Mouse (Mus musculus) thymus, adult 2 months (tissue): Measurements from ENCODE around the gene Npr1. TPM values are rescaled to one million over a fixed set of nuclear protein-coding genes. Genes with fewer than 3 reads are reported as not detected.

Experiments used
- DNase-seq: peaks from one replicate; pipeline ENCODE4 v3.0.0; 2021
- H3K27ac ChIP-seq: fragments of 200-500 bp; 2 replicates; pipeline ENCODE4 v1.5.1; 2012; ENCODE audit warnings: low read length, control low read depth; ENCODE audit not compliant: control insufficient read depth, insufficient read depth
- H3K27me3 ChIP-seq: fragments of 200-500 bp; 2 replicates; pipeline ENCODE4 v1.6.1; 2012; ENCODE audit warnings: mild to moderate bottlenecking, low read length, moderate library complexity, mixed read lengths; ENCODE audit not compliant: control insufficient read depth, insufficient read depth
- H3K36me3 ChIP-seq: fragments of 200-500 bp; 2 replicates; pipeline ENCODE4 v1.6.1; 2012; ENCODE audit warnings: mild to moderate bottlenecking, low read length, moderate library complexity; ENCODE audit not compliant: control insufficient read depth, insufficient read depth
- H3K4me1 ChIP-seq: fragments of 200-500 bp; replicated peaks from 2 replicates; pipeline ENCODE4 v1.6.1; 2012; ENCODE audit warnings: low read length; ENCODE audit not compliant: control insufficient read depth, insufficient read depth
- H3K4me3 ChIP-seq: fragments of 200-500 bp; 2 replicates; pipeline ENCODE4 v1.5.1; 2012; ENCODE audit warnings: mild to moderate bottlenecking, low read length, control low read depth, moderate library complexity; ENCODE audit not compliant: control insufficient read depth, insufficient read depth
- CTCF ChIP-seq: fragments of 200-500 bp; IDR thresholded peaks from 2 replicates; pipeline ENCODE4 v1.5.1; 2012; ENCODE audit warnings: mild to moderate bottlenecking, control low read depth, low read length, moderate library complexity, borderline replicate concordance; ENCODE audit not compliant: control insufficient read depth, poor library complexity, insufficient read depth; ENCODE audit errors: extremely low read depth
- POLR2A ChIP-seq: fragments of 200-500 bp; IDR thresholded peaks from 2 replicates; pipeline ENCODE4 v1.6.1; 2012; ENCODE audit warnings: mild to moderate bottlenecking, low read length, control low read depth, moderate library complexity; ENCODE audit not compliant: control insufficient read depth, poor library complexity, insufficient read depth; ENCODE audit errors: extremely low read depth
- WGBS: fragments of 180-500 bp; shearing (Covaris S2); methylation state at CpG from one replicate; pipeline ENCODE4 v1.1.7; 2018; 5-methylcytosine and 5-hydroxymethylcytosine counted together
- polyA plus RNA-seq: library from polyadenylated mRNA; depleted of rRNA; stranded (reverse); fragments of >200 nt; gene quantifications from 2 replicates; pipeline ENCODE4 v1.2.3, GENCODE M21; 2012

Npr1 gene
- polyA plus RNA-seq, 1 experiment = 11.4 TPM

- no peak overlapping the region for H3K4me3 ChIP-seq
- peaks cover 59% of the 10 kb centered on the region for H3K36me3 ChIP-seq
- TF ChIP-seq CTCF = no peak
- TF ChIP-seq POLR2A = no peak
- no peak for DNase-seq
- H3K4me1 ChIP-seq = 0 out of 2 replicates have a peak, but pooled peaks cover 2% of the 10 kb centered on the region
- WGBS = 95% methylated on average over 5 of the region's 5 CpGs
- no peak overlapping the region for H3K27ac ChIP-seq
- H3K27me3 ChIP-seq = no peaks in the 10 kb centered on the region
Measured at GRCm38 (mm10) chr3:90486998-90487397, 21.3 kb upstream of the Npr1 start.

DNA sequence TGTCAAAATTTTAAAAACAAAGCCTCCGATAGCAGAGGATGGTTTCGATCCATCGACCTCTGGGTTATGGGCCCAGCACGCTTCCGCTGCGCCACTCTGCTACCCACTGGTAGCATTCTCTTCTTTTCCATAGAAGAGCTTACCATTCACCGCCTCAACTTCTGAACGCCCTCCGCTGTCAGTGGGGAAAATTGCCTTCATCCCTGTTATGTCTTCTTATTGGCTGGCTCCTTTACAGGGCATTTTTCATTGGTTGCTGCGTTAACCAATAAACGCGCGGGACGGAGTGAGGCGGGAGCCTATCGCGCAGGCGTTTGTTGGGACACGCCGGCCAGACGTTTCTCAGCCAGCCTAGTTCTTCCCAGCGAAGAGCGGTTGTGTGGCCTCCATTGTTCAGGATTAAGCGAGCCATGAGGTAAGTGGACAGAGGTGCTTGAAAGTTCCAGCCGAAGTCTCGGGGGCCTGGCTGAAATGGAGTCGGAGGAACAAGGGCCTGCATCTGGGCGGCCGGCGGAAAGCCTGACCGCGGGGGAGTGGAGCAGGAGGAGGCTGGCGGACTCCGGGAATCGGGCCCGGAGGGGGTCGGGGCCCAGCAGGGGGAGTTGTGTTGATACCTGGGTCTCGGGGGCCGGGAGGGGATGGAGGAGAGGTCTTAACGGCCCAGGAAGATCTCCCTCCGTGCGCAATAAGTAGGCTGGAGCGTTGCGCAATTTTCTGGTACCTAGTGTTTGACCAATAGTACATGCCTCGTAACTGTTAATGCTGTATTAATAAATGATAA lies 10.4 kb upstream of the Npr1 start, which contains the start of gene Ilf2:
TSS of gene Ilf2 (plus strand) at position 296 of the 781 bp plus-strand sequence.
- under 1% methylated on average over 45 of the region's 45 CpGs for WGBS
- peaks cover 3% of the 10 kb centered on the region for H3K4me1 ChIP-seq
- peaks cover 9% of the 10 kb centered on the region for H3K36me3 ChIP-seq
- DNase-seq = peak; percentile 93
- no peaks in the 10 kb centered on the region for H3K27me3 ChIP-seq
- peak within 1 kb of the TSS; percentile 88 for H3K4me3 ChIP-seq
- peak within 1 kb of the TSS; percentile 61 for H3K27ac ChIP-seq
- TF ChIP-seq CTCF (peak; percentile 19; the same call in 1 of the 2 replicates), POLR2A (peak; percentile 42; the same call in 1 of the 2 replicates)

DNA sequence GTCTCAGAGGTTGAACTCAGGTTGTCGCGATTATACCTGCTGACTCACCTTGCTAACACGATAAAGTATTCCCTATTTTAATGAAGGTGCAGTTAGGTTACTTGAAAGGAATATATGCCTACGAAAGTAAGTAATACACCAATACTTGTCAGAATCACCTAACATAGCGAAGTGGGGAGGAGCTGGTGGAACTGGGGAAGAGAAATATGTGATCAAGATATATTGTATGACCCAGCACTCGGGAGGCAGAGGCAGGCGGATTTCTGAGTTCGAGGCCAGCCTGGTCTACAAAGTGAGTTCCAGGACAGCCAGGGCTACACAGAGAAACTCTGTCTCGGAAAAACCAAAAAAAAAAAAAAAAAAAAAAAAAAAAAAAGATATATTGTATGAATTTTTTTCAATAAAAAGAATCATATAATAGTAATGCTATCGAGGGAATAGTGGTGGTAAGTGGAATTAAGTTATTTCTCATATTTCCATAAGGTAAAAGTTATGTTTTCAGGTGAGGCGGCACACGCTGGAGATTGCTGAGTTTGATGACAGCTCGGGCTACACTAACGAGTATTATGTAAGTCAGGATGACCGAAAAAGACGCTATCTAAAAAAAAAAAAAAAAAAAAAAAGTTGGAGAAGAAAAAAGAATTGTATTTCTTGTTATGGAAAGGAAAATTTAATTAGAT lies 9.6 kb upstream of the Npr1 start:
- no peak overlapping the region for H3K4me3 ChIP-seq
- 36% methylated on average over 16 of the region's 16 CpGs for WGBS
- H3K4me1 ChIP-seq = peaks cover 3% of the 10 kb centered on the region
- H3K36me3 ChIP-seq = peaks cover 2% of the 10 kb centered on the region
- no peaks in the 10 kb centered on the region for H3K27me3 ChIP-seq
- no peak for DNase-seq
- no peak for TF ChIP-seq CTCF
- TF ChIP-seq POLR2A = no peak
- H3K27ac ChIP-seq = no peak overlapping the region

- Histone ChIP-seq H3K4me1 (peaks cover 3% of the 10 kb centered on the region), H3K27me3 (no peaks in the 10 kb centered on the region), H3K4me3 (no peak overlapping the region), H3K27ac (no peak overlapping the region), H3K36me3 (no peaks in the 10 kb centered on the region)
- WGBS = 6% methylated on average over 3 of the region's 3 CpGs
- peak; percentile 80 for DNase-seq
- TF ChIP-seq POLR2A = no peak
- TF ChIP-seq CTCF = no peak
Measured at GRCm38 (mm10) chr3:90472213-90472612, 6.5 kb upstream of the Npr1 start.

- H3K4me3 ChIP-seq = no peak overlapping the region
- H3K27me3 ChIP-seq = peaks cover 16% of the 10 kb centered on the region; the same call in 1 of the 2 replicates
- 89% methylated on average over 10 of the region's 10 CpGs for whole genome bisulfite sequencing
- peaks cover 9% of the 10 kb centered on the region; the same call in 1 of the 2 replicates for H3K4me1 ChIP-seq
- DNase-seq = no peak
- no peak overlapping the region for H3K27ac ChIP-seq
- no peak for TF ChIP-seq POLR2A
- TF ChIP-seq CTCF = no peak
- no peaks in the 10 kb centered on the region for H3K36me3 ChIP-seq
Measured at GRCm38 (mm10) chr3:90467618-90468300, 2.1 kb upstream of the Npr1 start.

DNA sequence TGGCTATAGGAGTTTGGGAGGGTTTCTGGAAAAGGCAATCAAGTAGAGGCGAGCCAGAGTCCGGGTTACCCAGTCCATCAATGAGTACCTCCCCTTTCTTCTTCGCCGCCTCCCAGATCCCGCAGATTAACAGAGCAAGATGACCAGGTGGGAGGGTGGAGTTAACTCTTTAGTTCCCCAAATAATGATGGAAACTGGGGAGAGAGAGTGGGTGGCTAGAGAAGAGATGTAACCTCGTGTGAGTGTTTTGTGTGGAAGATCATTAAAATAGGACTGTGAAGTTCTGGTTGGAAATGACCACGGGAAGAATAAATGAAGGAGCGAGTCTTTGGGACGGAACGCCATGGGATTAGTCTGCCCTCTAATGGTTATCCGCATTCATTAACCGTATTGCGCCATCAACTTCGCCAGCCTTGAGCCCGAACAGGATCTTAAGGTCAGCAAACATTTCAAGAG lies 673 bp upstream of the Npr1 start:
- Histone ChIP-seq H3K4me3 (no peak overlapping the region), H3K27me3 (peaks cover 16% of the 10 kb centered on the region; the same call in 1 of the 2 replicates), H3K4me1 (peaks cover 9% of the 10 kb centered on the region; the same call in 1 of the 2 replicates), H3K27ac (no peak overlapping the region), H3K36me3 (no peaks in the 10 kb centered on the region)
- no peak for TF ChIP-seq POLR2A
- no peak for TF ChIP-seq CTCF
- 4% methylated on average over 15 of the region's 15 CpGs for WGBS
- DNase-seq = peak; percentile 15
